In the genomic region with DNA sequence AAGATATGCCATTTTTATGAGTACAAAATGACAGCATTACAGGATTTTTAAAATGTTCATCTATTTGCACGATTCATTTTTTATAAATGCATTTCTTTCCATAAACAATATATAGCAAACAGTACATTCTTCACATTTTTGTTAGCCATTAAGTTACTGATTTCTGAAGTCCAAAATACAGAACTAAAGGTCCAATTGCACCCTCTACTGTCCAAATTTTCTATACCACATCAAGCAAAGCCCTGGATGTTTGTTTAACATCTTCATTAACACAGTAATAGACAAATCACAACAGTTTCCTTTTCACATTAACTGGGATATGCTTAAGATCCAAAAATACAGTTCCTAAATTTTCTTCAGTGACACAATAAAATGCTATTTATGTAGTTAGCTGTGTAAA, we compare ENCODE assay signal across 13 mouse cellular contexts.
DNase-seq lines count a peak whose midpoint lies in the region; ATAC-seq and TF ChIP-seq lines count a peak whose summit lies in the region.
"Had no signal": no experiment of that assay in that cellular context is flagged by ENCODE, and none has a peak within 500 bp of the region (broad histone marks: within the 10 kb centered on the region; RNA-seq: fewer than 3 reads in every experiment).

No protein-coding gene starts in this region.

- no peak overlapping the region for H3K4me3 ChIP-seq in intestine, postnatal 0 days (ENCODE audit: low read depth, low read length)
- no peak overlapping the region for H3K4me3 ChIP-seq in intestine, embryonic 15.5 days (replicated peaks)
- H3K4me3 ChIP-seq: heart, embryonic 12.5 days had no signal

- 25% methylated on average over 1 of the region's 1 CpGs for WGBS in intestine, postnatal 0 days
- 9% methylated on average over 1 of the region's 1 CpGs for WGBS in intestine, embryonic 15.5 days

- H3K9ac ChIP-seq in intestine, postnatal 0 days (ENCODE audit: low read depth, low read length), result no peak overlapping the region
- no peak overlapping the region for H3K9ac ChIP-seq in intestine, embryonic 15.5 days
- H3K9ac ChIP-seq: heart, embryonic 12.5 days had no signal

- no peaks in the 10 kb centered on the region for H3K36me3 ChIP-seq in intestine, postnatal 0 days (ENCODE audit: control insufficient read depth, insufficient read depth)
- no peaks in the 10 kb centered on the region for H3K36me3 ChIP-seq in intestine, embryonic 15.5 days
- no peaks in the 10 kb centered on the region for H3K36me3 ChIP-seq in splenic B cell, adult 2 months (ENCODE audit: control insufficient read depth, insufficient read depth, low read length, poor library complexity, severe bottlenecking)
- H3K36me3 ChIP-seq: heart, embryonic 12.5 days had no signal

- no peak for ATAC-seq in CD4-positive, CD25-positive, alpha-beta regulatory T cell, adult 4 months
- ATAC-seq in intestine, postnatal 0 days, result no peak
- no peak for ATAC-seq in intestine, embryonic 15.5 days
- ATAC-seq in megakaryocyte, adult 5-6 weeks (ENCODE audit: poor library complexity, severe bottlenecking), result no peak
- ATAC-seq: forebrain, embryonic 16.5 days; intestine, embryonic 16.5 days had no signal

- no peaks in the 10 kb centered on the region for H3K9me3 ChIP-seq in intestine, postnatal 0 days (ENCODE audit: control insufficient read depth)
- H3K9me3 ChIP-seq in intestine, embryonic 15.5 days, result no peaks in the 10 kb centered on the region
- H3K9me3 ChIP-seq: heart, embryonic 12.5 days had no signal

- H3K4me1 ChIP-seq in intestine, postnatal 0 days (replicated peaks; ENCODE audit: control insufficient read depth, insufficient read depth, low read length), result no peaks in the 10 kb centered on the region
- H3K4me1 ChIP-seq in intestine, embryonic 15.5 days (replicated peaks), result no peaks in the 10 kb centered on the region
- H3K4me1 ChIP-seq: heart, embryonic 12.5 days had no signal

- TF ChIP-seq CTCF in intestine, postnatal 0 days (IDR thresholded peaks at IDR 0.05; ENCODE audit: low read depth), result peak; percentile 63

- no peak overlapping the region for H3K27ac ChIP-seq in intestine, postnatal 0 days (ENCODE audit: low read depth, low read length)
- H3K27ac ChIP-seq in intestine, embryonic 15.5 days, result no peak overlapping the region

- peak; percentile 24 for DNase-seq in CD4-positive, CD25-positive, alpha-beta regulatory T cell, adult 2 months (ENCODE audit: low read depth, low spot score)
- DNase-seq in lung, postnatal 10 days, result peak; percentile 11
- no peak for DNase-seq in lung, postnatal 14 days
- peak; percentile 54 for DNase-seq in splenic B cell, adult 2 months (ENCODE audit: low read depth, low spot score)
- DNase-seq: cerebellum, postnatal 25 days; thymus, postnatal 14 days had no signal

- no peak overlapping the region for H3K4me2 ChIP-seq in intestine, postnatal 0 days (replicated peaks; ENCODE audit: low read depth)
- no peak overlapping the region for H3K4me2 ChIP-seq in intestine, embryonic 15.5 days (replicated peaks)
- H3K4me2 ChIP-seq: heart, embryonic 12.5 days had no signal

- H3K27me3 ChIP-seq in intestine, postnatal 0 days (replicated peaks; ENCODE audit: control insufficient read depth, insufficient read depth, low read length), result no peaks in the 10 kb centered on the region
- H3K27me3 ChIP-seq in intestine, embryonic 15.5 days (replicated peaks), result no peaks in the 10 kb centered on the region
- H3K27me3 ChIP-seq in splenic B cell, adult 2 months (ENCODE audit: control insufficient read depth, insufficient read depth, low read length, poor library complexity, severe bottlenecking), result no peaks in the 10 kb centered on the region
- H3K27me3 ChIP-seq: heart, embryonic 12.5 days had no signal
